Mouse (Mus musculus): ENCODE results near the gene Mab21l3. TPM values are rescaled to one million over a fixed set of nuclear protein-coding genes. Genes with fewer than 3 reads are reported as not detected.

Mab21l3 gene
- polyA plus RNA-seq (2012; ENCODE audit: insufficient read depth, insufficient read length, missing spikeins): 0.15 TPM in 1 of 2 replicates, not detected in the other

GRCm38 (mm10) chr3:101848816-101849215 lies at the start of gene Mab21l3:
Gene Mab21l3, minus strand, starts transcription at chr3:101848959.
- TF ChIP-seq POLR2A (IDR thresholded peaks at IDR 0.05; ENCODE audit: borderline replicate concordance, low read depth, low read length) (no peak), CTCF (IDR thresholded peaks at IDR 0.05; ENCODE audit: low read depth, low read length) (no peak)
- Histone ChIP-seq H3K27ac (ENCODE audit: insufficient read depth, low read depth, low read length) (no peak within 1 kb of the TSS), H3K4me1 (ENCODE audit: control insufficient read depth, insufficient read depth, low read length) (peaks cover 4% of the 10 kb centered on the region), H3K4me3 (ENCODE audit: insufficient read depth, low read length) (no peak within 1 kb of the TSS)

GRCm38 (mm10) chr3:101897377-101897974 lies 48.7 kb upstream of the Mab21l3 start:
- Histone ChIP-seq H3K4me3 (ENCODE audit: insufficient read depth, low read length) (no peak overlapping the region), H3K4me1 (ENCODE audit: control insufficient read depth, insufficient read depth, low read length) (no peaks in the 10 kb centered on the region), H3K27ac (ENCODE audit: insufficient read depth, low read depth, low read length) (no peak overlapping the region)
- TF ChIP-seq CTCF (IDR thresholded peaks at IDR 0.05; ENCODE audit: low read depth, low read length) (no peak), POLR2A (IDR thresholded peaks at IDR 0.05; ENCODE audit: borderline replicate concordance, low read depth, low read length) (no peak)

- no peak overlapping the region for H3K4me3 ChIP-seq (ENCODE audit: insufficient read depth, low read length)
Measured at GRCm38 (mm10) chr3:101896893-101897292, 48.1 kb upstream of the Mab21l3 start.

GRCm38 (mm10) chr3:101895376-101895910 lies 46.7 kb upstream of the Mab21l3 start:
- TF ChIP-seq POLR2A (IDR thresholded peaks at IDR 0.05; ENCODE audit: borderline replicate concordance, low read depth, low read length) (no peak), CTCF (IDR thresholded peaks at IDR 0.05; ENCODE audit: low read depth, low read length) (no peak)
- Histone ChIP-seq H3K4me1 (ENCODE audit: control insufficient read depth, insufficient read depth, low read length) (no peaks in the 10 kb centered on the region), H3K27ac (ENCODE audit: insufficient read depth, low read depth, low read length) (no peak overlapping the region), H3K4me3 (ENCODE audit: insufficient read depth, low read length) (no peak overlapping the region)

More at GRCm38 (mm10) chr3:101896893-101897292, 48.1 kb upstream of the Mab21l3 start:
- no peak overlapping the region for H3K27ac ChIP-seq (ENCODE audit: insufficient read depth, low read depth, low read length)
- TF ChIP-seq POLR2A (IDR thresholded peaks at IDR 0.05; ENCODE audit: borderline replicate concordance, low read depth, low read length) (no peak), CTCF (IDR thresholded peaks at IDR 0.05; ENCODE audit: low read depth, low read length) (peak; percentile 72)
- H3K4me1 ChIP-seq (ENCODE audit: control insufficient read depth, insufficient read depth, low read length): no peaks in the 10 kb centered on the region

GRCm38 (mm10) chr3:101885591-101885990 lies 36.8 kb upstream of the Mab21l3 start:
- H3K27ac ChIP-seq (ENCODE audit: insufficient read depth, low read depth, low read length): no peak overlapping the region
- TF ChIP-seq POLR2A (IDR thresholded peaks at IDR 0.05; ENCODE audit: borderline replicate concordance, low read depth, low read length) (no peak), CTCF (IDR thresholded peaks at IDR 0.05; ENCODE audit: low read depth, low read length) (no peak)
- no peaks in the 10 kb centered on the region for H3K4me1 ChIP-seq (ENCODE audit: control insufficient read depth, insufficient read depth, low read length)
- H3K4me3 ChIP-seq (ENCODE audit: insufficient read depth, low read length): no peak overlapping the region

GRCm38 (mm10) chr3:101885041-101885440 lies 36.3 kb upstream of the Mab21l3 start:
- Histone ChIP-seq H3K4me1 (ENCODE audit: control insufficient read depth, insufficient read depth, low read length) (no peaks in the 10 kb centered on the region), H3K4me3 (ENCODE audit: insufficient read depth, low read length) (no peak overlapping the region), H3K27ac (ENCODE audit: insufficient read depth, low read depth, low read length) (no peak overlapping the region)
- TF ChIP-seq POLR2A (IDR thresholded peaks at IDR 0.05; ENCODE audit: borderline replicate concordance, low read depth, low read length): no peak
- TF ChIP-seq CTCF (IDR thresholded peaks at IDR 0.05; ENCODE audit: low read depth, low read length): no peak

- Histone ChIP-seq H3K27ac (ENCODE audit: insufficient read depth, low read depth, low read length) (no peak overlapping the region), H3K4me3 (ENCODE audit: insufficient read depth, low read length) (no peak overlapping the region), H3K4me1 (ENCODE audit: control insufficient read depth, insufficient read depth, low read length) (no peaks in the 10 kb centered on the region)
- TF ChIP-seq CTCF (IDR thresholded peaks at IDR 0.05; ENCODE audit: low read depth, low read length) (no peak), POLR2A (IDR thresholded peaks at IDR 0.05; ENCODE audit: borderline replicate concordance, low read depth, low read length) (no peak)
Measured at GRCm38 (mm10) chr3:101883902-101884301, 35.1 kb upstream of the Mab21l3 start.

GRCm38 (mm10) chr3:101881721-101882120 lies 33.0 kb upstream of the Mab21l3 start:
- no peak for TF ChIP-seq POLR2A (IDR thresholded peaks at IDR 0.05; ENCODE audit: borderline replicate concordance, low read depth, low read length)
- TF ChIP-seq CTCF (IDR thresholded peaks at IDR 0.05; ENCODE audit: low read depth, low read length): no peak
- no peak overlapping the region for H3K27ac ChIP-seq (ENCODE audit: insufficient read depth, low read depth, low read length)

GRCm38 (mm10) chr3:101880818-101881217 lies 32.1 kb upstream of the Mab21l3 start:
- no peak overlapping the region for H3K4me3 ChIP-seq (ENCODE audit: insufficient read depth, low read length)
- H3K4me1 ChIP-seq (ENCODE audit: control insufficient read depth, insufficient read depth, low read length): no peaks in the 10 kb centered on the region
- no peak for TF ChIP-seq POLR2A (IDR thresholded peaks at IDR 0.05; ENCODE audit: borderline replicate concordance, low read depth, low read length)
- no peak for TF ChIP-seq CTCF (IDR thresholded peaks at IDR 0.05; ENCODE audit: low read depth, low read length)
- no peak overlapping the region for H3K27ac ChIP-seq (ENCODE audit: insufficient read depth, low read depth, low read length)

More at GRCm38 (mm10) chr3:101881721-101882120, 33.0 kb upstream of the Mab21l3 start:
- H3K4me3 ChIP-seq (ENCODE audit: insufficient read depth, low read length): no peak overlapping the region
- H3K4me1 ChIP-seq (ENCODE audit: control insufficient read depth, insufficient read depth, low read length): no peaks in the 10 kb centered on the region

GRCm38 (mm10) chr3:101878136-101878535 lies 29.4 kb upstream of the Mab21l3 start:
- Histone ChIP-seq H3K4me1 (ENCODE audit: control insufficient read depth, insufficient read depth, low read length) (no peaks in the 10 kb centered on the region), H3K4me3 (ENCODE audit: insufficient read depth, low read length) (no peak overlapping the region), H3K27ac (ENCODE audit: insufficient read depth, low read depth, low read length) (no peak overlapping the region)
- no peak for TF ChIP-seq POLR2A (IDR thresholded peaks at IDR 0.05; ENCODE audit: borderline replicate concordance, low read depth, low read length)
- no peak for TF ChIP-seq CTCF (IDR thresholded peaks at IDR 0.05; ENCODE audit: low read depth, low read length)
